Mouse (Mus musculus) heart, embryonic 11.5 days (tissue): ENCODE results near the gene Bcl2l14. TPM values are rescaled to one million over a fixed set of nuclear protein-coding genes. Genes with fewer than 3 reads are reported as not detected.
A peak's percentile ranks its signal among the peaks of the same experiment; 100 is the strongest.

Experiments
- ATAC-seq: fragments of 200-750 bp; cut with Nextera tagmentation; replicated peaks from 2 replicates; pipeline ENCODE4 v1.8.0; 2017; ENCODE audit warnings: moderate library complexity; ENCODE audit not compliant: insufficient number of reproducible peaks, low FRiP score, low TSS enrichment
- H3K27ac ChIP-seq: fragments of 300-500 bp; sonication (generic); 2 replicates; pipeline ENCODE4 v1.5.1; 2014; ENCODE audit warnings: mild to moderate bottlenecking, low read depth, low read length
- H3K27me3 ChIP-seq: fragments of 300-500 bp; sonication (generic); 2 replicates; pipeline ENCODE4 v1.6.1; 2014; ENCODE audit warnings: mild to moderate bottlenecking, low read length, mixed read lengths; ENCODE audit not compliant: control insufficient read depth, insufficient read depth
- H3K36me3 ChIP-seq: fragments of 300-500 bp; sonication (generic); 2 replicates; pipeline ENCODE4 v1.6.1; 2014; ENCODE audit warnings: mild to moderate bottlenecking, low read length, moderate library complexity, mixed read lengths; ENCODE audit not compliant: control insufficient read depth, insufficient read depth
- H3K4me1 ChIP-seq: fragments of 300-500 bp; sonication (generic); 2 replicates; pipeline ENCODE4 v1.6.1; 2014; ENCODE audit warnings: low read length; ENCODE audit not compliant: control insufficient read depth, insufficient read depth
- H3K4me2 ChIP-seq: fragments of 300-500 bp; sonication (generic); 2 replicates; pipeline ENCODE4 v1.6.1; 2014; ENCODE audit warnings: mild to moderate bottlenecking, moderate library complexity
- H3K4me3 ChIP-seq: fragments of 300-500 bp; sonication (generic); 2 replicates; pipeline ENCODE4 v1.5.1; 2014; ENCODE audit warnings: low read depth, low read length
- H3K9ac ChIP-seq: fragments of 300-500 bp; sonication (generic); 2 replicates; pipeline ENCODE4 v1.6.1; 2014; ENCODE audit warnings: mild to moderate bottlenecking, low read depth, low read length, moderate library complexity
- H3K9me3 ChIP-seq: fragments of 300-500 bp; sonication (generic); replicated peaks from 2 replicates; pipeline ENCODE4 v1.6.1; 2016; ENCODE audit warnings: low read length; ENCODE audit not compliant: control insufficient read depth
- WGBS: fragments of 180-500 bp; shearing (Covaris S2); extraction: QIAGEN DNeasy Blood & Tissue Kit; methylation state at CpG from one replicate; pipeline ENCODE4 v1.1.7; 2014; ENCODE audit not compliant: insufficient replicate concordance; 5-methylcytosine and 5-hydroxymethylcytosine counted together
- polyA plus RNA-seq: library from polyadenylated mRNA; unstranded; fragments of >200 nt; fragmentation: Nextera tagmentation; extraction: Ambion mirVana; gene quantifications from 2 replicates; pipeline ENCODE4 v1.2.1, GENCODE M21; 2014

Gene Bcl2l14
- polyA plus RNA-seq, 1 experiment from 2014 or later = 0.11 TPM

- peaks cover 11% of the 10 kb centered on the region for H3K4me1 ChIP-seq
- WGBS = 92% methylated on average over 10 of the region's 10 CpGs
- no peaks in the 10 kb centered on the region for H3K27me3 ChIP-seq
- H3K9me3 ChIP-seq = no peaks in the 10 kb centered on the region
- no peak overlapping the region for H3K4me2 ChIP-seq
- peaks cover 14% of the 10 kb centered on the region for H3K36me3 ChIP-seq
- no peak overlapping the region for H3K4me3 ChIP-seq
- H3K9ac ChIP-seq = no peak overlapping the region
- H3K27ac ChIP-seq = no peak overlapping the region
- ATAC-seq = no peak
Observed at GRCm38 (mm10) chr6:134466671-134467229, 70.6 kb downstream of the Bcl2l14 start.

DNA sequence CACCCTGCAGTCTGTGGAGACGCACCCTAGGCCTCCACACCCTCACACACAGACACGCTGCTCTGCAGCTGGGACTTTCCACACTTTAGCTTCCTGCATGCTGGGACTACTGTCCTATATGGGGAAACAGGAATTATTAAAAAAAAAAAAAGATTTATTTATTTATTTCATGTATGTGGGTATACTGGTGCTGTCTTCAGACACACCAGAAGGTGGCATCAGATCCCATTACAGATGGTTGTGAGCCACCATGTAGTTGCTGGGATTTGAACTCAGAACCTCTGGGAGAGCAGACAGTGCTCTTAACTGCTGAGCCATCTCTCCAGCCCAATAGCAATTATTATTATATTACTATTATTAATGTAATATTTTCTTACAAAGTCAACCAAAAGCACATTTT lies 73.2 kb downstream of the Bcl2l14 start:
- WGBS = 93% methylated on average over 2 of the region's 2 CpGs
- Histone ChIP-seq H3K27ac (no peak overlapping the region), H3K9me3 (no peaks in the 10 kb centered on the region), H3K4me1 (peaks cover 11% of the 10 kb centered on the region), H3K9ac (no peak overlapping the region), H3K27me3 (no peaks in the 10 kb centered on the region), H3K4me2 (no peak overlapping the region), H3K36me3 (peaks cover 9% of the 10 kb centered on the region), H3K4me3 (no peak overlapping the region)
- no peak for ATAC-seq

DNA sequence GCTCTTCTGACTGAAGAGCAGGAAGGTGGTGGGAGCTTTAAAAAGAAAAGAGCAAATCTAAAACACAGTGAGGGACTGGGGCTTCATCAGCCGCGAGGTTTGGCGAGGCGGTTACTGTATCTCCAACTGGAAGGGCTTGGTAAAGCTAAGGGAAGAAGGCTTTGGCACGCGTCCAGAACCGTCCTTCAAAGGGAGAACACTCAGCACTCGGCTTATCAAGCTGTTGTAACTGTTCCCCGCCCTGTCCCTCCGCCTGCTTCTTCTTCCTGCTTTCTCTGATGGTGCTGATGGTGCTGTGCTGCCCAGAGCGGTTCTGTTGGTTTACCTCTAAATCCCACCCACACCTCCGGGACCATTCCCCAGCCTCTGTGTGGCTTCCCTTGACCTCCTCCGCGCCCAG lies 74.7 kb downstream of the Bcl2l14 start:
- no peaks in the 10 kb centered on the region for H3K27me3 ChIP-seq
- ATAC-seq = peak; percentile 77
- WGBS = 26% methylated on average over 14 of the region's 14 CpGs
- H3K4me1 ChIP-seq = peaks cover 14% of the 10 kb centered on the region
- H3K36me3 ChIP-seq = peaks cover 4% of the 10 kb centered on the region
- peak overlapping the region; percentile 51 for H3K4me2 ChIP-seq
- peak overlapping the region; percentile 14; the same call in 1 of the 2 replicates for H3K4me3 ChIP-seq
- H3K27ac ChIP-seq = 0 out of 2 replicates have a peak overlapping the region, but pooled peaks have one; percentile 54
- H3K9me3 ChIP-seq = no peaks in the 10 kb centered on the region
- no peak overlapping the region for H3K9ac ChIP-seq

- Histone ChIP-seq H3K4me3 (no peak overlapping the region), H3K36me3 (no peaks in the 10 kb centered on the region; the same call in 1 of the 2 replicates), H3K27me3 (no peaks in the 10 kb centered on the region), H3K4me1 (peaks cover 29% of the 10 kb centered on the region), H3K9ac (no peak overlapping the region), H3K27ac (no peak overlapping the region), H3K4me2 (no peak overlapping the region), H3K9me3 (no peaks in the 10 kb centered on the region)
- WGBS = 85% methylated on average over 7 of the region's 7 CpGs
- ATAC-seq = no peak
Observed at GRCm38 (mm10) chr6:134473143-134473561, 77.0 kb downstream of the Bcl2l14 start.

DNA sequence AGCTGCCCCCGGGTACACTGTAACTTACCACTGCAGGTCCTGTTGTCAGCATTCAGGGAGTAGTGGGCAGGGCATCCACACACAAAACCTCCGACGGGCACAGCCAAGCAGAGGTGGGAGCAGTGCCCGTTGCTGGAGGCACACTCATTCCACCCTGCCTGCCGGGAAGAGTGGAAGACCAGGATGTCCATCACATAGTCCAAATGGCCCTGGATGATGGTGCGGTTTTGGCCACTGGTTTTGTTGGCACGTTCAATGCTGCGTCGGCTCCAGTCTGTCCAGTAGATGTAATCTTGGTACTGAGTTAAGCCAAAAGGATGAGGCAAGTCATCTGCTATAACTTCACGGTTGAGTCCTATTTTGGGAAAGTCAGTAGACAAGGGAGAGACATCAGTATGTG lies 83.4 kb downstream of the Bcl2l14 start:
- Histone ChIP-seq H3K4me1 (peaks cover 18% of the 10 kb centered on the region), H3K36me3 (peaks cover 12% of the 10 kb centered on the region), H3K4me2 (no peak overlapping the region), H3K9ac (no peak overlapping the region), H3K4me3 (no peak overlapping the region), H3K27me3 (no peaks in the 10 kb centered on the region), H3K27ac (no peak overlapping the region), H3K9me3 (no peaks in the 10 kb centered on the region)
- WGBS = 88% methylated on average over 10 of the region's 10 CpGs
- no peak for ATAC-seq

- H3K4me1 ChIP-seq = peaks cover 9% of the 10 kb centered on the region; the same call in 1 of the 2 replicates
- no peak overlapping the region for H3K9ac ChIP-seq
- no peak overlapping the region for H3K4me3 ChIP-seq
- H3K9me3 ChIP-seq = no peaks in the 10 kb centered on the region
- WGBS = 88% methylated on average over 9 of the region's 9 CpGs
- no peaks in the 10 kb centered on the region for H3K27me3 ChIP-seq
- H3K4me2 ChIP-seq = no peak overlapping the region
- peaks cover 11% of the 10 kb centered on the region for H3K36me3 ChIP-seq
- no peak for ATAC-seq
- H3K27ac ChIP-seq = no peak overlapping the region
Observed at GRCm38 (mm10) chr6:134486318-134486717, 90.2 kb downstream of the Bcl2l14 start.

Other genes starting within 250 kb of the Bcl2l14 start
- gene Lrp6, start 170.6 kb downstream of the Bcl2l14 start, polyA plus RNA-seq = 20.6 and 20.8 TPM in 2 replicates
- gene Mansc1, start 236.2 kb downstream of the Bcl2l14 start, polyA plus RNA-seq = 7.2 and 7.3 TPM in 2 replicates
- 15.1 and 16.0 TPM in 2 replicates for gene Borcs5, start 243.2 kb downstream of the Bcl2l14 start, polyA plus RNA-seq